Mouse (Mus musculus): ENCODE data around the gene Prss12.

Prss12 gene

DNA sequence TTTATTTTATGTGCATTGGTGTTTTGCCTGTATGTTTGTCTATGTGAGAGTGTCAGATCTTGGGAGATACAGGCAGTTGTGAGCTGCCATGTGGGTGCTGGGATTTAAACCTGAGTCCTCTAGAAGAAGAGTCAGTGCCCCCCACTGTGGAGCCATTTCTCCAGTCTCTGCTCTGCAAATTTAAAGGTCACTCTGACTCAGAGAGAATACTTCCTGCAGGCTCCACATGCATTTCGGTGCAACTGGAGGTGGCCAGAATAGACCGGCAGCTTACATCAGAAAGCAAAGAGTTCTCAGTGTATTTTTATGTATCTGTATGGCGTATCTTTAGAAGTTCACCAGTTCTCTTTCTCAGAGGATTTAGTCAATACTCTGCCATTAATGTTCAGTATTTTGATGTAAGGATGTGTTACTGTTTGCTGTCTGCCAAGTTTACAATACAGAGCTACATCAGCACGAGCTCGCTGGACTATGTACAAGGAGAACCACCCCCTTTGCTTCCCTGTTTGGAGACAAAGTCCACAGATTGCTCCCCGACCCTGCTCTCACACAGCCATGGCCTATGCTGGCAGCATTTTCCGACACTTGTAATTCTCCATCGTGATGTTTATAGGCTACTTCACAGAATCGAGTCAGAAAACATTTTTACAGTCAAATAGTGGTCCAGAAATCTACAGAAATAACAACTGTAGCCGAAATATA is 81.2 kb downstream of the Prss12 start:
- no peak for DNase-seq (ENCODE audit: low read depth, low spot score)

DNA sequence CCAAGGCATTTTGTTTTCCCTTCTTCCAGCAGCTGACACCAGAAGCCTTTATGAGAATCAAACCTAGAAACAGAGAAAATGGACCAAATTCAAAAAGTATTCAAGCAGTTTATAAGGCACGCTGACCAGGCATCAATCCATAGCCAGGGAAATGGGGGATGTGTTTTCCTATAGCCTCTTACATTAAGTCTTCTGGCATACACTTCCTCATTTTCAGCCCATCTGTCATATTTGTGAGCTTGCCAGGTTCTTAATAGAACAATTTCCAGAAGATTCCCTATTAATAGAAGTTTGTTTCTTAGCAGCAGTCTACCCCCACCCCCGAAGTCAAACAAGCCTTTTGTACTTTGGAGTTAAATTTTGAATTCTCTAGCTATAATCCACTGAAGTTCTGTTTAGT is 84.4 kb downstream of the Prss12 start:
- DNase-seq (ENCODE audit: low read depth, low spot score) = peak; percentile 7

DNA sequence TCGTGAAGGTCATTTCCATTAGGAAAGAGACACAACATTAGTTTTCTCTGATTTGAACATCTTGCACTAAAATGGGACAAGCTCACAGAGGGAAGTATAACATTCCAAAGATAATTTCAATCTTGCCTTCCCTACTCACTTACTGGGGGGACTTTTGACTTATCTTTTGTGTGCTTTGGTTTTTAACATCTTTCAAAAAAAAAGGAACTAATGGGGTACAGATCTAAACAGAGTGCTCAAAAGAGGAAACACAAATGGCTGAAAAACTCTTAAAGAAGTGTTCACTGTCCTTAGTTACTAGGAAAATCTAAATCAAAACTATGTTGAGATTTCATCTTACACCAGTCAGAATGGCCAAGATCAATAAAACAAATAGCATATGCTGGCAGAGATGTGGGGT is 90.6 kb downstream of the Prss12 start:
- DNase-seq (ENCODE audit: low read depth, low spot score) = no peak

DNA sequence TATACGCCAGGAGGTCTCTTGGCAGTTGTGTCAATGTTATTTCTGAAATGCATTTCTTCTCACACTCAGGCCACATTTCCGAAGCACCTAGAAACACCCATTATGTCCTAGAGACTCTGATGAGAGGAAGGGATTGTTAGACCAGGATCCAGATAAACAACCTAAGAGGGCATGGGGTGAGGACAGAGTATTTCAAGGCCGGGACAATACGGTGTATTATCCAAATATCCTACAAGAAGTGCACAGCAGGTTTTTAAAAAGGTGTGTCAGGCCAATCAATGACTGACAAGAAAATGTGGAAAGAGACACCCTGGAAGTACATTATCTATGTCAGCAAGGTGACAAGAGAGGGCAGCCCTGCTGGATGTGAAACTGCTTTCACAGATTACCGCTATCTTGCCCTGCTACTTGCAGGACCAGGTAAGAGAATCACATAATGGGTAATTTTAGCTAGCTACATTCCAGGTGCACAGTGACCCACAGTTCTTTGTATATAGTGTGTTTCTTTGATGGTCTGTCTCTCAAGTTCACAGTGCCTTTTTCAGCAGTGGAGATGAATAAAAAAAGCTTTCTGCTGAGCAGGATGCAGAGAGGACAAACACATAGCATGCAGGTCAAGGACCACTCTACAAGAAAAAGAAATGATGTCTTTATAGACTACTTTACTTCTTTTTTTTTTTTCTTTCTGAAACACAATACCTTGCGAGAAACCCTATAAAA is 97.0 kb downstream of the Prss12 start:
- no peak for DNase-seq (ENCODE audit: low read depth, low spot score)

DNA sequence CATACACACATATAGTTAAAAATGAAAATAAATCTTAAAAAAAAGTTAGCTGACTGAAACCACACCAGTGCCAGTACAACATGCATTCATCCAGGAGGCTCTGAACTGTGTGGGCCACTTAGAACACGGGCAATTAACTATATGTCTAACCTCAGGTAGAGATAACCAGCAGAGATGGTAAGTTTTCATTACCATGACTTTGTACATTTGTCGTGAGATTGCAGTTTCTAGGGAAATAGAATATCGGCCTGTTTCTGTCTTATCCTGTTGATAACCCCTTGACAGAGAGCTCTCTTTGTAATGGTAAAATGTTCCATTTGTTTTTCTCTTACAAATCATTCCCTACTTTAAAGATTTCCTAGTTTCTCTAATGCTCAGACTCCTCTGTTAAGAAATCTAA is 103.8 kb downstream of the Prss12 start:
- DNase-seq (ENCODE audit: low read depth, low spot score) = no peak

DNA sequence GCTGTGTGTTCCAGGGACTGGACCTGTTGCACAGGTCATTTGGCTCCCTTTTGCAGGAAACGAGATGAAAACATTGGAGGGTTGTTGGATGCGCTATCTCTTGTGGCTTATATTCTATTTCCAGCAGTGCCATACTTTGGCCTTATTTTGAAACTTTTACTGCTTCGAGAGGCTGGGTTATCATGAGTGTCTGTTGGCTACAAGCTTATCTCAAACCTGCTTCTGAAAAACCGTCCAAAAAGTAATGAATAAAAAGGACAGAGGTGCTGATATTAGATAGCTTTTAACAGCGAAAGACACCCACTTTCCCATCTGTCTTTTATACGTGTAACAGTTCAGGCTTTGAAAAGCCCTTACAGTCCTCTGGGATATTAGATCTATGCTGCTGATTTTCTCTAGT is 107.2 kb downstream of the Prss12 start:
- no peak for DNase-seq (ENCODE audit: low read depth, low spot score)

DNA sequence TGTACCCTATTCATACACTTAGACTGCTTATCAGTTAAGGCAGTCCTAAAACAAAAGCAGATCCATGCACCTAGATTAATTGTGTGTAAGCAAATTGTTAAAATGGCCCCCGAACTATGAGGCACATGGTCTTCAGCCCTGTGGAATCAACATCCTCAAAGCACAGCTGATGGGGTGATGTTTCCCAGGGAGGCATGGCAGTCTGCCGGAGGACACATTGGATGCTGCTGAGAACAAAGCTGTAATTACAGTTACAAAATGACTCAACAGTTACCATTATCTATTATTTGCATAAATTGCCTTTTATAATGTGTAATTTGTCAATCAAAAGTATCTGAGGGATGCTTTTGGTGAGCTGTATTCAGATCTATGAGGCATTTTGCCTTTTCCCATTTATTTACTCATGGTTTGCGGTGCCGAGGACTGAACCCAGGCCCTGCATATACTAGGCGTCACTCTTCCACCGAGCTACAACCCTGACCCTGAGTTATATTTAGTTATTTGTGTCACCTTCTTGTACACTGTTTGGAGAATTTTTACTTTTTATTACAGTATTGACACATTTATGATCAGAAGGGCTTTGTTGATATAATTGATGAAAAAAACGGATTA is 108.6 kb downstream of the Prss12 start:
- no peak for DNase-seq (ENCODE audit: low read depth, low spot score)

Measured in skeletal muscle tissue, adult 2 months (tissue).